Mouse (Mus musculus): ENCODE results near the gene Kalrn. TPM values are rescaled to one million over a fixed set of nuclear protein-coding genes. Genes with fewer than 3 reads are reported as not detected.

The Kalrn gene
- polyA plus RNA-seq, 1 experiment from 2014 or later, result 16.6 TPM

GRCm38 (mm10) chr16:34009567-34009966 is 563.8 kb downstream of the Kalrn start:
- no peaks in the 10 kb centered on the region for H3K27me3 ChIP-seq (ENCODE audit: insufficient read depth, poor library complexity, severe bottlenecking)
- no peak overlapping the region for H3K4me3 ChIP-seq
- 90% methylated on average over 2 of the region's 2 CpGs for WGBS
- H3K4me1 ChIP-seq (replicated peaks), result peaks cover 3% of the 10 kb centered on the region
- H3K36me3 ChIP-seq, result peaks cover 66% of the 10 kb centered on the region
- no peak overlapping the region for H3K27ac ChIP-seq
- no peak for DNase-seq (ENCODE audit: low spot score)
- H3K9me3 ChIP-seq, result 0 out of 2 replicates have a peak, but pooled peaks cover 3% of the 10 kb centered on the region

DNA sequence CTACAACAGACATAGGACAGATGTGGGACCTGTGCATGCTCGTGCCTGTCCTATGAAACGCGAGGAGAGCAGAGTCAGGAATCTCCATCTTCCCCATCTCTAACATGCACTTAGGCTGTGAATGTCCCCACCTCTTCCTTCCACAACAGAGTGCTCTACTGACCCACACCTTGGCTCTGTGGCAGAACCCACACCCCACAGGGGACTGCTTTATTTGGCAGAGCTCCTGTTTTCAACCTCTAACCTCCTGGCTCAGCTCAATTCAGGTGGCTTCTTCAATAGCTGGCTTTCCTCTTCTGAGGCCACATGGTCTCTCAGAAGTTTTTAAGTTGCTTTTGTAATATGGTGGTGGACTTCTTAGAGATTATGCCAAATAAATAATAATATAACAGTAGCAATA is 567.3 kb downstream of the Kalrn start:
- Histone ChIP-seq H3K9me3 (0 out of 2 replicates have a peak, but pooled peaks cover 3% of the 10 kb centered on the region), H3K4me3 (no peak overlapping the region), H3K27ac (no peak overlapping the region), H3K36me3 (peaks cover 36% of the 10 kb centered on the region), H3K4me1 (replicated peaks) (no peaks in the 10 kb centered on the region; the same call in 1 of the 2 replicates), H3K27me3 (ENCODE audit: insufficient read depth, poor library complexity, severe bottlenecking) (no peaks in the 10 kb centered on the region)
- WGBS, result 94% methylated on average over 3 of the region's 3 CpGs
- no peak for DNase-seq (ENCODE audit: low spot score)

- Histone ChIP-seq H3K4me3 (no peak overlapping the region), H3K36me3 (peaks cover 17% of the 10 kb centered on the region), H3K4me1 (replicated peaks) (no peaks in the 10 kb centered on the region; the same call in 1 of the 2 replicates), H3K27ac (no peak overlapping the region), H3K9me3 (0 out of 2 replicates have a peak, but pooled peaks cover 3% of the 10 kb centered on the region), H3K27me3 (ENCODE audit: insufficient read depth, poor library complexity, severe bottlenecking) (no peaks in the 10 kb centered on the region)
- WGBS, result 71% methylated on average over 4 of the region's 4 CpGs
- no peak for DNase-seq (ENCODE audit: low spot score)
Observed at GRCm38 (mm10) chr16:34004128-34004578, 569.2 kb downstream of the Kalrn start.

DNA sequence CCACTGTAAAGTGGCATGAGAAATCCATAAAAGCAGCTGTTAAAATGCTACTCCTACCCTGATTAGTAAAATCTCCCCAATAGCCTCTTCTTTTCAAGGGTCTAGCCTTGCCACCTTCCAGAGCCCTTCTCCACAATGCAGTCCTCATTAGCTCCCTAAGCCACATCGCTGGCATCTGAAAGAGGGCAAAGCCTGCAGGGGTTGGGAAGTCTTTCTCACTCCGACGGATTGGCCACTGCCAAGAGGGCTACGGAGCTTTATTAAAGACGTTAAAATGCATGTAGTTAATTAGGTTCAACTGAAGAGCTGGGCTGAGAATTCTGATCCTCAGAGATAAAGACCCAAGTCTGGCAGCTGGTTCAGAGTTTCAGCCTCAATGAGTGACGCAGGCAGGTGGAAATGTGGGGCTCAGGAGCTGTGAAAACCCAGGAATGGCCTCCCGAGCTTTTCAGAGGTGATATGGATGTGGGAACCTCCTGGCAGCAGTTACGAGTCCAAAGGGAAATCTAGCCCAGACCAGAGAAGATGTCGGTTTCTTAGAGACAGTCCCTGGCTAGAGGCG is 569.7 kb downstream of the Kalrn start:
- Histone ChIP-seq H3K9me3 (0 out of 2 replicates have a peak, but pooled peaks cover 3% of the 10 kb centered on the region), H3K36me3 (peaks cover 15% of the 10 kb centered on the region), H3K27me3 (ENCODE audit: insufficient read depth, poor library complexity, severe bottlenecking) (no peaks in the 10 kb centered on the region), H3K27ac (no peak overlapping the region), H3K4me1 (replicated peaks) (no peaks in the 10 kb centered on the region; the same call in 1 of the 2 replicates), H3K4me3 (no peak overlapping the region)
- WGBS, result 85% methylated on average over 10 of the region's 10 CpGs
- DNase-seq (ENCODE audit: low spot score), result no peak

GRCm38 (mm10) chr16:34000715-34001114 is 572.6 kb downstream of the Kalrn start:
- Histone ChIP-seq H3K27ac (no peak overlapping the region), H3K4me3 (no peak overlapping the region), H3K36me3 (peaks cover 4% of the 10 kb centered on the region; the same call in 1 of the 2 replicates), H3K4me1 (replicated peaks) (no peaks in the 10 kb centered on the region; the same call in 1 of the 2 replicates), H3K27me3 (ENCODE audit: insufficient read depth, poor library complexity, severe bottlenecking) (no peaks in the 10 kb centered on the region), H3K9me3 (no peaks in the 10 kb centered on the region)
- WGBS, result 89% methylated on average over 8 of the region's 8 CpGs
- no peak for DNase-seq (ENCODE audit: low spot score)

GRCm38 (mm10) chr16:33999388-33999787 is 573.9 kb downstream of the Kalrn start:
- H3K4me3 ChIP-seq, result no peak overlapping the region
- H3K4me1 ChIP-seq (replicated peaks), result no peaks in the 10 kb centered on the region; the same call in 1 of the 2 replicates
- 37% methylated on average over 3 of the region's 3 CpGs for WGBS
- no peak overlapping the region for H3K27ac ChIP-seq
- H3K36me3 ChIP-seq, result no peaks in the 10 kb centered on the region
- peak; percentile 26 for DNase-seq (ENCODE audit: low spot score)
- H3K9me3 ChIP-seq, result no peaks in the 10 kb centered on the region
- H3K27me3 ChIP-seq (ENCODE audit: insufficient read depth, poor library complexity, severe bottlenecking), result no peaks in the 10 kb centered on the region

DNA sequence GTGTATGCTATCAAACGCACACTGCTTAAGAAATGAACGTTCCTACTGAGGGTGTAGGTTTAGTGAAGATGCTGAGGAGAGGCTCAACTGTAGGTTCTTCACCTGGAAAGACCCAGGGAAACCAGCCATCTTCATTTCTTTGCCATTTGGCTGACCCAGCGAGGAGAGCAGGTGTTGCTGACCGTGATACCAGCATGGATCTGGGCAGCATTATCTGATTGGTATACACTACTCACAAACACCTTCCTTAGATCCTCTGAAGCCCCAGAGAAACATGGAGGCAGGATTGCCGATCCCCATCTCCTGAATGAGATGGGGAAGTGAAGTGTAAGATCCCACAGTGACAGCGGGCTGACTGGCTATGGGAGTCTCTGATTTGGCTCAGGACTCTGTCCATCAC is 575.3 kb downstream of the Kalrn start:
- no peaks in the 10 kb centered on the region for H3K4me1 ChIP-seq (replicated peaks)
- H3K27me3 ChIP-seq (ENCODE audit: insufficient read depth, poor library complexity, severe bottlenecking), result no peaks in the 10 kb centered on the region
- no peak for DNase-seq (ENCODE audit: low spot score)
- no peaks in the 10 kb centered on the region for H3K36me3 ChIP-seq
- no peak overlapping the region for H3K27ac ChIP-seq
- no peaks in the 10 kb centered on the region for H3K9me3 ChIP-seq
- 89% methylated on average over 6 of the region's 6 CpGs for WGBS
- no peak overlapping the region for H3K4me3 ChIP-seq

DNA sequence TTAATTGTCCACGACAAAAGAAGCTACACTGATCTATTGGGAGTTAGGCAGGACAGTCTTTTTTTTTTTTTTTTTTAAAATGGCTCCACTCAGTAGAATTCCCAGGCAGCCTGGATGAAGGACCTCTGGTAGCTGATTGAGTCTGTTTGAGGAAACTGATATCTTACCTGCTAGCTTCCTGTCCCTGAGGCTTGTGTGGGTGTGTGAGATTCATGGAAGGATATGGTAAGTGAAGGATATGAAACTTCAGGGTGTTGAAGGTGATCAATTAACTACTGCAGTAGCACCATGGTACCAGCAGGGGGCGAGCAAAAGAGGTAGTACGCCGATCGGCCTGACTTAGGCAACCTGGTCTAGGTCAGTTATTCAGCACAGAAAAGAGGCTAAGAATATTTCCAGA is 577.3 kb downstream of the Kalrn start:
- Histone ChIP-seq H3K4me1 (replicated peaks) (0 out of 2 replicates have a peak, but pooled peaks cover 3% of the 10 kb centered on the region), H3K27ac (no peak overlapping the region), H3K9me3 (no peaks in the 10 kb centered on the region), H3K36me3 (no peaks in the 10 kb centered on the region), H3K27me3 (ENCODE audit: insufficient read depth, poor library complexity, severe bottlenecking) (no peaks in the 10 kb centered on the region), H3K4me3 (no peak overlapping the region)
- WGBS, result 15% methylated on average over 5 of the region's 5 CpGs
- peak; percentile 63 for DNase-seq (ENCODE audit: low spot score)

- WGBS, result 75% methylated on average over 3 of the region's 3 CpGs
- no peaks in the 10 kb centered on the region for H3K9me3 ChIP-seq
- H3K36me3 ChIP-seq, result no peaks in the 10 kb centered on the region
- H3K27ac ChIP-seq, result no peak overlapping the region
- H3K27me3 ChIP-seq (ENCODE audit: insufficient read depth, poor library complexity, severe bottlenecking), result no peaks in the 10 kb centered on the region
- H3K4me1 ChIP-seq (replicated peaks), result 0 out of 2 replicates have a peak, but pooled peaks cover 3% of the 10 kb centered on the region
- no peak for DNase-seq (ENCODE audit: low spot score)
- no peak overlapping the region for H3K4me3 ChIP-seq
Observed at GRCm38 (mm10) chr16:33995496-33995895, 577.8 kb downstream of the Kalrn start.

- Histone ChIP-seq H3K9me3 (no peaks in the 10 kb centered on the region), H3K27ac (no peak overlapping the region), H3K4me3 (no peak overlapping the region), H3K4me1 (replicated peaks) (0 out of 2 replicates have a peak, but pooled peaks cover 3% of the 10 kb centered on the region), H3K36me3 (no peaks in the 10 kb centered on the region), H3K27me3 (ENCODE audit: insufficient read depth, poor library complexity, severe bottlenecking) (no peaks in the 10 kb centered on the region)
- no peak for DNase-seq (ENCODE audit: low spot score)
- 88% methylated on average over 6 of the region's 6 CpGs for WGBS
Observed at GRCm38 (mm10) chr16:33994321-33994720, 579.0 kb downstream of the Kalrn start.

GRCm38 (mm10) chr16:33990712-33991111 is 582.6 kb downstream of the Kalrn start:
- Histone ChIP-seq H3K27ac (no peak overlapping the region), H3K4me3 (no peak overlapping the region), H3K27me3 (ENCODE audit: insufficient read depth, poor library complexity, severe bottlenecking) (no peaks in the 10 kb centered on the region), H3K36me3 (peaks cover 10% of the 10 kb centered on the region; the same call in 1 of the 2 replicates), H3K4me1 (replicated peaks) (0 out of 2 replicates have a peak, but pooled peaks cover 3% of the 10 kb centered on the region), H3K9me3 (no peaks in the 10 kb centered on the region)
- DNase-seq (ENCODE audit: low spot score), result no peak
- 84% methylated on average over 4 of the region's 4 CpGs for whole genome bisulfite sequencing

DNA sequence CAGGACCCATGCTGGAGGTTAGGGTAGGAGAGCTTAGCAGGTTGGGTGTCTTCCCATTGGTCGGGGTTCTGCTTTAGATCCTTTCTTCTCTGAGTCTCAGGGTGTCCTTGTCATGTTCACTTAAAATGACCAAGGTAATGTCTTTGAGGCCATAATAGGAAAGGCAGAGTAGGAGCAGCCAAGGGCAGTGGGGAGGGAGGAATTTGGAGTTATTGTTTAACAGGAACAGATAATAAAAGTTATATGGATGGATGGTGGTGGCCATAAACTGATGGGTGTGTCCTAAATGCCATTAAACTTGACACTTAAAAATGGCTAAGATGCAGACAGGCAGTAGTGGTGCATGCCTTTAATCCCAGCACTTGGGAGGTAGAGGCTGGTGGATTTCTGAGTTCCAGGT is 584.2 kb downstream of the Kalrn start:
- no peak overlapping the region for H3K4me3 ChIP-seq
- H3K9me3 ChIP-seq, result no peaks in the 10 kb centered on the region
- WGBS, result 90% methylated on average over 1 of the region's 1 CpGs
- 0 out of 2 replicates have a peak, but pooled peaks cover 3% of the 10 kb centered on the region for H3K4me1 ChIP-seq (replicated peaks)
- H3K27me3 ChIP-seq (ENCODE audit: insufficient read depth, poor library complexity, severe bottlenecking), result no peaks in the 10 kb centered on the region
- peaks cover 10% of the 10 kb centered on the region; the same call in 1 of the 2 replicates for H3K36me3 ChIP-seq
- H3K27ac ChIP-seq, result no peak overlapping the region
- DNase-seq (ENCODE audit: low spot score), result no peak

- Histone ChIP-seq H3K36me3 (peaks cover 14% of the 10 kb centered on the region), H3K27ac (no peak overlapping the region), H3K9me3 (no peaks in the 10 kb centered on the region), H3K4me3 (no peak overlapping the region), H3K4me1 (replicated peaks) (0 out of 2 replicates have a peak, but pooled peaks cover 3% of the 10 kb centered on the region), H3K27me3 (ENCODE audit: insufficient read depth, poor library complexity, severe bottlenecking) (no peaks in the 10 kb centered on the region)
- DNase-seq (ENCODE audit: low spot score), result peak; percentile 54
- 60% methylated on average over 17 of the region's 17 CpGs for WGBS
Observed at GRCm38 (mm10) chr16:33988358-33989012, 584.8 kb downstream of the Kalrn start.
